Mouse (Mus musculus) 3T3-L1 (cell line): ENCODE measurements at regions not wholly inside any gene's neighbourhood (a gene's known extent, or its start where the extent isn't known, plus 50 kb on each side); places are given as distances from the start of the nearest gene placed in this dataset.
A peak's percentile ranks its signal among the peaks of the same experiment; 100 is the strongest.

Experiments used
- DNase-seq: peaks from one replicate; pipeline ENCODE4 v3.0.0-alpha.2; 2015; ENCODE audit warnings: low read depth, low spot score

DNA sequence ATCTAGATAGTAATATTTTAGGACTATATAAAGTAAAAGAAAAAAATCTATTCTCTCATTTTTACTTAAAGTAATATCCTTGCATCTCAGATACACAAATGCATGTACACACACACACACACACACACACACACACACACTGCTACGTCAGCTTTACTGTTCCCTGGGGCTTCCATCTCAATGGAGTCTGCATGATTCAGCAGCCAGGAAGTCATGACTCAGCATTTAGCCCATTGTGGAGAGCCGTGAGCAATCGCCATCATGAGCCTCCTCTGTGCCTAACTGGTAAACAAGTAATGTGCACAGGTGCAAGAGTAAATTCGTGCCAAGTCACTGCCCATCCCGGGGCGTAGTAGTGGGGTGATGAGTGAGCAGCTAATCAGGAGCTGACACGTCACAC is 120.3 kb upstream of the Rgma start:
- DNase-seq: peak; percentile 36

DNA sequence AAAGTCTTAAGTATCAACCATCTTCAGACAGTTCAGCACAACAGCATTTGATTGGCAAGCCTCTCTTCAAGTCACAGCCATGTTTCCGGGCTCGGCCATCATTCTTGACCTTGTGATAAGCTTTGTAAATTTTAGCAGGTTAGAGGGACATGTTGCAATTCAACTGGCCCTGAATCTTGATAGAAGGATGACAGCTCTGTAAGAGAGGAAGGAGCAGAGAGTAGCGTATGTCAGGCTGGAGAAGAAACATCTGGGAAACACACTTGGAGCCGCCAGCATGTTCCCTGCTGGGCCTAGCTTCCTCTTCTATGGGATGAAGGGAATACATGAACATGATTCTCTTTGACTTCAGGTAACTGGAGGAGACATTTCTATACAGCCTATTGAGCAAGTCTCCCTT is 115.2 kb upstream of the Rgma start:
- no peak for DNase-seq

DNA sequence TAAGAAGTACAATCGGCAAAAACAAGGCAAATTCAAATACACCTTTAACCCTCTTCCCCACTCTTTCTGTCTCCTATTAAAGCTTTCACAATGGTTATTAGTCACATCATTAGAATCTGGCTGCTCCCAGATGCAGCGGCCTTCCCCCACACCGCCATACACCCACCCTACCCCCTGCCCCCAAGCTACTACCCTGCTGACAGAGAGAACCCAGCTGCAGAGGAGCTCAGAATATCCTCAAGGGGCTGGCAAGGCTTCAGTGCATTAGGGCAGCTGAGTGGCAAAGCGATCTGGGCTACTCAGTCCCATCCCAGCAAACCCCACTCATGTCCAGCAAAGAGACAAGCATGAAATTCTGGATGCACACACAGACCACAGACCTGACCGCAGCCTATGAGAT is 113.6 kb upstream of the Rgma start:
- DNase-seq: no peak

DNA sequence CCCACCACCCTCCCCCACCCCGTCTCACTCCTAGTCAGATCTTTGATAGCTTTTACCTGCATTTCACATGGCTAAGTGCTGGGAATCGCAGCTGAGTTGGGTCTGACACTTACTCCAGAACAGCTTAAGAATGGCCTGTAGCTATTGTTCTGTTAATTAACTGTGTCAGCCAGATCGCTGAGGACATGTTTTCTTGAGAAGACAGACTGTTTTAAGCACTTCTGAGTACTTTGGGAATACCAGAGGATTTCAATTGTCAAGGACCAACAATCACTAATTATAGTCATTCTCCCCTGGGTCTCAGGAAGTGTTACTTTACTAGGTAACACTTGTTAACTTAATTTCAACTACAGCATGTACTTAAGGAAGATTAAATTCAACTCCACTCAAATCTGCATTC is 112.8 kb upstream of the Rgma start:
- no peak for DNase-seq

DNA sequence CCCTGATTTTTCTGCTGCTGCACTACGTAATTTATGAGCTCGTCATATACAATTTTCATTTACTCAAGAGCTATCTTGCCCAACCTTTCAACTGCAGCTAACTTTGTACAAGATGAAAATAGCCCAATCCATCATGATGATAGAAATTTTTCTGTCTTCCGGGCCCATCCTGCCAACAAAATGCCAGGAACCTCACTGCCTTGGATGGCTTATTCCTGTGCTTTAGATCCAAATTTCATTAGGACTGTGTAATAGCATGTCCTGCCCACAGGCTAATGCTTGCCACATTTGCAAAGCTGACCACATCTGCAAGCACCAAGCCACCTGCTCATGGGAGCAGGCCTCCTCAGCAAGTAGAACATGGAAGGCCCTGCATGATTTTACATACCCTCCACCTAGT is 105.7 kb upstream of the Rgma start:
- DNase-seq: peak; percentile 40

DNA sequence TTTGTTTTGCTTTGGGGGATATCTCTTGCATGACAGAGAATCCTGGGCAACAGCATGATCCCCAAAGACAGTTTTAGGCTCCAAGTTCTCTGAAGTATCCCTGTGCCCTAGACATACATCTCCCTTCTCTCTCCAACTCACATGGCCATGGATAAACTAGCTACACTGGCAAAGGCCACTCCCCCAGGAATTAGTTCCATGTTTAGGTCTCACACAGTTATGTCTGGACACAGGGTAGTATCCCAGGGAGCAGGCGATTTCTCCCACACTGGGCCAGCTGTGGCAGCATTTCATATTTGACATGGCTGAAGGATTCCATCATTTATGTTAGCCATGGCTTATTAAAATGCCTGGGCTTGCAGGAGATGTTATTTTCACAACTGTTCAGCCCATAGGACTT is 102.5 kb upstream of the Rgma start:
- no peak for DNase-seq

DNA sequence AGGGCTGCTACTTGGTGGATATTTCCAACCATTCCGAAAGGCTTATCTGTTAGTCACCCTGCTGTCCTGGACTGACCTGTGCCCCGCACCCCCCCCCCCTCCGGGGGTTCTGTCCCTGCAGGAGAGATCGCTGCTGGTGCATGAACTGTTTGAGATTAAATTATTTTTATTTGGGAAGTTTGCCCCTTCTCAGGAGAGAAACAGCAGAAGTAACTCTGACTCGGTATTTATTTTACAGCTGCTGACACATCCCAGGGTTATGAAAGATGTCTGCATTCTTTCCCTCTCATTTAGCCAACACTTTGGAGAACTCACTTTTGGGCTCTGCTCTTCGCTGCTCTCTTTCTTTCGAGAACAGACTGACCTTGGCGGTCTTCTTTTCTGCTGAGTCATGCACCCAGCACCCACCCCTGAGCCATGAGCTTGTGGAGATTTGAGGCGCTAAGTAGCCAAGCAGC is 99.5 kb upstream of the Rgma start:
- peak; percentile 73 for DNase-seq

DNA sequence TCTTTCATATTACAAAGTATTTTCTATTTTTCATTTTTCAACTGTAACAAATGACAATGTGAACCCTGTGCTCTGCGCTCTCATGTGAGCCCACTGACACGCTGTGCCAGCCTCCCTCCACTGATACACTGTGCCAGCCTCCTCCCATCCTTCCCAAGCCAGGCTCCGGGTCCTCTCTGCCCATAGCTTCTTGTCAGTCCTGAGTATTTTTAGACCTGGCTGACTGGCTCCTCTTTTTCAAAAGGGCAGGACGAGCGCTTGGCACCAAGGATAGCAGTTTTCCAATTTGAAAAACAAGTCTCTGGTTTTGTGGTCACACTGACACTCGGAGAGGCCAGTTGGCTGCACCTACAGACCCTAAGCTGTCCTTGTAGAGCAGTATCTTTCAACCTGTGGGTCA is 96.7 kb upstream of the Rgma start:
- DNase-seq: no peak

DNA sequence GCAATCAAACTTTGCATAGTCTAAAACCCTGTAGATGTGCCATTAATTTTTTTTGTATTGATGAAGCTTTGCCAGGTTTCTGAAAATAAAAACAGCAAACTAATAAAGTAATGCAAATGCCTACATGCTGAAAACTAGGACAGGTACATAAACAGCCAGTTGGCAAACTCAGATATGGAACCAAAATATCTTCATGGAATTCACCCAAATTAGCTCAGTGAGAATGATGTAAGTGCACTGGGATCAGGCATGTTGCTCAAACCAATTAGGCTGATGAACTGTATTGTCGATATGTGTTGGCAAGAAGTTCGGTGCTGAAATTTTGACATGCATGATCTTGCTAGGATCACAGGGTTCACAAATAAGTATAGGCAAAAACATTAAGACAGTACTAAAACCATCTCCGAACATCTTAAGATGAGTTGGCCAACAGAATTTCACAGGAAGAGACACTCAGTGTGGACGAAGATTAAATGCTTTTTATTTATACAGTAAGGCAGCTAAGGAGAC is 95.3 kb upstream of the Rgma start:
- no peak for DNase-seq

DNA sequence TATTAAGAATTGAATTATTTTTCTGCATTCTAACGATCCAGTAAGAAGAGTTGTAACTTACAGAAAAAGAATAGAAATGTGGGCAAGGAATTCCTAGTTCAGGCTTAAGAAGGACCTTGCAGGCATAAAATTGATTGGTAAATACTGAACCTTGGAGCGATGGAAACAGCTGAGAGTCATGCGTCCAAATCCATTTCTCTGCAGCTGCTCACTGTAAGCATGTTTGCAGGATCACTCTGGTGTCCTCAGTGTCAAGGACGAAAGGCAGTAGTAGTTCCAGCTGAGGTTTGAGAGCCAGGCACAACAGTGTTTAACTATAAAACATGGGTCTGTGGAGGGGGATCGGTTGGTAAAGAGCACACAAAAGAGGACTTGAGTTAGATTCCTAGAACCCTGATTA is 89.1 kb upstream of the Rgma start:
- no peak for DNase-seq

DNA sequence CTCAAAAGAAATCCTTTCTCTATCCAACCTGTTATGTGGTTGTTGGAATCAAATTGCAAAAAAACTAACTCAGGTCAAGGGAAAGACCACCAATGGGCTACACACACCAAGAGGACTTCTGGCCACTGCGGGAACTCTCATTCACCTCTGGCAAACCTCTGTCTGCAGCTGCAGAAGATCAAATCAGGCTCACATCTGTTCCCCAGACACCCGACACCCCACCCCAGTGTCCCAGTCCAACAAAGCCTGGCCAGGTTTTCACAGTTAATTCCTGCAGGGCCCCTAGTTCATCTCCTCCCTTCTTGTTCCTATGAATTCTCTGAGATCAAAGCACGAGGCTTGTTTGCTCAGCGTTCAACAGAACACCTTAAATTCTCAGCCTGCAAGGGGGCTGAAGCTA is 82.0 kb upstream of the Rgma start:
- DNase-seq: no peak

DNA sequence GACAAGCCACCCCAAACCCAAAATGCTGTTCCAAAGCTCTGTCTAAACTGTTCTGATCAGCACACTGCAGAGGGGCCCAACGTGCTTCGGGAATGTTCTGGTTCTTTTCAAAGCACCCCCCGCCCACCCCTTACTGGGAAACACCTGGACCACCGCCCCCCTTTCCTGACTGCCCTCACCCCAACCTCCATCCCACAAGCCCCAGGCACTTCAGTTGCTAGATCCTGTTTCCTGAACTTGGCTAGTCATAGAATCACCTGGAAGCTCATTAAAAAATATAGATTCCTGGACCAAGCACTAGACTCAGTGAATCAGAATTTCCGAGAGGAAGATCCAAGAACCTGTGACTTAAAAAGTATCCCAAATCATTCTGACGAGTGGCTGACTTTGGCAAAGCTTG is 80.9 kb upstream of the Rgma start:
- DNase-seq: no peak

DNA sequence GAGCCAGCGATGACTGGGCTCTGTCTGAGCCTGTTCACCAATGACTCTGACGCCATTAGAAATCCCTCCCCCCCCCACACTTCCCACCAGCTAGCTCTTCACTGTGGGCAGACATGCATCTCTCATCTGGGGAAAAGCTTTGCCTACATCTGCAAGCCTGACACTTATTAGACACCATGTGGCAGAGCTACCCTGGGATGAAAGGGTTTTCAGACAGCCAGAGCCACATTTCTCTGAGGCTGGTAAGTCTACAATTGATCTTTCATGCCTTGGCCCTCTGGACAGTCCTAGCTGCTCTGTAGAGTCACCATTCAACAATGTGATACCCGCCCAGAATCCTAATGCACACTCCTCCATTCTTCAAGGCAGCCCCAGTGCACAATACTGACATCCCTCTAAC is 72.8 kb upstream of the Rgma start:
- peak; percentile 7 for DNase-seq

DNA sequence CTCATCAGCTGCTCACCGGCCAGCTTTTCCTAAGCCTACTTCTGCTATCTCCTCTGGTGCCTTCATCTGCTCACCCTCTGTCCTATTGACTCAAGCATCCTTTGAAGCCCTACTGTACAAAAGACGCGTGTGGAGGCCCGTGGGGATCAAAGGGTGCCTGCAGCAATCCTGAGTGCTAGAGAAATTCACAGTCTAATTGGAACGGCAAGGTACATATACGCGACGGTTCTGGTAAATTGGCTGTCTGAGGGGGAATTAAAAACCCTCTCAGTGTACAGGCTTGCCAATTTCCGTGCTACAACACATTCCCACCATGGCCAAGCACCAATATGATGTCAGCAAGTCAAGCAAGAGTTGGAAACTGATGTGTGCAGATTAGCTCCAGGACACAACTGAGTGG is 71.5 kb upstream of the Rgma start:
- DNase-seq: no peak

DNA sequence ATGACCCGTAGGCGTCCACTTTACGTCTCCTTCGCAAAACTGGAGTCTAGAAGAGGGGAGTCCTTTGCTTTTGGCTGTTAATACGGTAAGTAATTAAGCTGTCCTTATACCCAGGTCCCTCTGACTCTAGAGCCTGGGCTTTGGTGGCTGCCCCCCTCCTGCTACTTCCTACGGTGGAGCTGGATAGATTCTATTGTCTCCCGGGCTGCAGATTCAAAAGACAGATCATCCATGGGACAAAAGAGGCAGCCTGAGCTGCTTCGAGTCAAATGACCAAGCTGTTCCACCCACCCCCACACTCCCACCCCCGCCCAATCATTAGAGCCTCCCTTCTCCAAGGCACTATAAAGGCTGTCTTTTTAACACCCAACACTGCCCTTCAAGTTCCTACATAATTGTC is 70.5 kb upstream of the Rgma start:
- DNase-seq: no peak

DNA sequence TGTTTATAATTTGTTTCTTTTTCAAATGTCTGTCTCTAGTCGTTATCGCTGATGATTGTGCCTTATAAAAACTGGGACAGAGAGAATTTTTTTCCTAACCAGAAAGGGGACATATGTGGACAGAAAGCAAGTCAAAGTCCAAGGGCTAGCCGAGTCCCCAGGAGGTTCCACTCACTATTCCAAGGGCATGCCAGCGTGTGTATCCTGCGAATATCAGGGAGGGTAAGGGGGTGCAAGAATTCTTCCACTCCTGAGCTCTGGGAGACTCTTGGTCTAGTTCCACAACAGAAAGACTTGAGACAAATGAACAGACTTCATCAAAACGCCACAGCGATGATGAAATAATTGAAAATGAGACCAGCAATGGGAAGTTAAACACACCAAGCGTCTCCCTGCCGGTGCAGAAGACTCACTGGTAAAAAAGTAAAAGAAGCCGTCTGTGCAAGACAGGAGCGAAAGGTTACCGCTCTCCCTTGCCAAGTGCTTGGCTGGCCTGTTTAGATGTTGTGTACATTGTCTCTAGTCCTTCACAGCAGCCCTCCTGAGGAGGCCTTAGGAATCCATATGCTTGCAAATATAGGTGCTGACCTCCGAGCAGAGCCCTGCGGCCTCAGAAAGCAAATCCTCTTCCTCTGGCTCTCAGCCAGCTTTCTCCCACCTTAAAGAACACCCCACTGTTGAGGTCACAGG is 69.9 kb upstream of the Rgma start:
- DNase-seq: no peak

DNA sequence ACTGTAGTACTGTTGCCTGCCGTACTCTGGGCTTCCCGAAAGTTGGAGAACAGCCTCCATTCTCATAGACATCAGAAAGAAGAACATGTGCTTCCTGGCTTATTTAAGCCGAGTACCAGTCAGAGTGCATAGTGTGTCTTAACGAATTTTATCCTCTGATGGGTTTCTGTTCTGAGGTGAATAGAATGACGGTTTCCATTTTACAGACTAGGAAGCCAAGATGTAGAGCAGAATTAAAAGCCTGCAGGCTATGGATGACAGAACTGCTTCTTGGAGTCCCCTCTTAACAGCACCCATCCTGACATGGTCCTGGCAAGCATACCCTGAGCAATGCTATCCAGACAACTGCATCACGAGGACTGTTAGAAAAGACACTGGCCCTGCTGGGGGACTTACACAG is 69.0 kb upstream of the Rgma start:
- no peak for DNase-seq

DNA sequence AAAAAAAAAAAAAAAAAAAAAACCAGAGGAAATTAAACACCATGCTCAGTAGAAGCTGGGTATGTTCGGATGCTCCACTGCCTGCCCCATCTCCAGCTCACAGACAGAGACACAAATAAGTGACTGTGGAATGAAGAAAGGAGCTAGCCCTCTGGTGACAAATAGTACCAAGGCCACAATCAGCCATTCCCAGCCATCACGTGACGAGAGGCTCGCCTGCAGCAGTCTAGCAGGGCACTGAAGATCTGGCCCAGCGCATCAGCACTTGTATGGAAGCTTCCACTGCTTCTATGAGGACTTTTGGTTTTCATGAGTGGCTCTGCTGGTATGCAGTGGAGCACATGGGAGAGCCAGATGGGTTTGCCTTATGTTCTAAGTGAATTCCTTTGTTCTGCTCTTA is 68.6 kb upstream of the Rgma start:
- no peak for DNase-seq

DNA sequence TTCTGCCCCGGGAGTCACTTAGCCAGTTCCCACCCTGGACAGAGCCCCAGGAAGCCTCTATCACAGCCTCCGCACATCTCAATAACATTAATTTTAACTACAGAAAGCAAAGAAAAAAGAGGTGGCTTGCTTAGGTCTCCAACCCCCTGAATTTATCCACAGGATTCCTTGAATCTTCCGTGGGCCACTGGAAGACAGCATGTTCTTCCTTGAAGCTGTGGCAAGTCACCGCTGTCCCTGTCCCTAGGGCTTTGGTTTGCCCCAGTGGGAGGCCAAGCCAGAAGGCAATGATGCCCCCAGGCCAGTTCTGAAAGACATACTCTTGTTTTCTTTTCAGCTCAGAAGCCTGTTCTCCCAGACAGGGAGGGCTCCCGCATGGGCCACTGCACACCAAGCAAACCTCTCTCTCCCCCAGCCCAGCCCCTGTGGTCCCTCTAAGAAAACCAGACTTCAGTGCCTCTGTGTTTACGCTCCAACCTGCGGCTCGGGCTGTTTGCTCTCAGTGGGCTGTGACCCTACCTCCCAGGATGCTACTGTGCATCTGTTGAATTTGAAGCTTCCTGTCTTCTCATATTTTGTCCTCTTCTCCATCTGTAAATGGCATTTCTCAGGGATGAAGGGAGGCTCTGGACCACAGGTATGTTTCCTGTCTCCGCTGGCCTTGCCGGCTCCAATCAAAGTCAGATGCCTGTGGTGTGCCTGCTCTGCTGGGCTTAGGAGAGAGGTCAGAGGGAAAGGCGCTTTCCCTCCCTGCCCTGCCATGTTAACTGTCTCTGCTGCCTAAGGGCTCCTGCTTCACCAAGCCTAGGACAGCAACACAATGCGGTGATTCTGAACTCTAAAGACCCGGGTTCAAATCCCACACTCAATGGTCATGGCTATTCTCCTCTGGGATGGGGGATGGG is 67.5 kb upstream of the Rgma start:
- DNase-seq: no peak

DNA sequence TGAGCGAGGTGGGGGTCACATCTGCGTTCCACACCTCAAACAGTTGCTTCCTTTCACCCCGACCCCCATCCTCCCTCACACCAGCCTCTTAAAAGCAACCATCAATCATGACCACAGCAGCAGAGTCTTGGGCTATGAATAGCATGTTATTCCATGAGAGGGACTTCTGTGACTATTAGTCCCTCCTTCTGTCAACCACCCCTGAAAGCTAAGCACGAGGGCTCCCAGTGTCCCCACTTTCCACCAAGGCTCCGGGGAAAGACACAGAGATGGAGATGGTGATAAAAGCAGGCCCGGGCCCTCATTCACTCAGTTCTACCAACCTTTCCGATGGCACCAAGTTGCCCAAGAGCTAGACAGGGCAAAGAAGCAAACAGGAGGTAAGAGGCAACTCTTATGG is 66.3 kb upstream of the Rgma start:
- DNase-seq: no peak

DNA sequence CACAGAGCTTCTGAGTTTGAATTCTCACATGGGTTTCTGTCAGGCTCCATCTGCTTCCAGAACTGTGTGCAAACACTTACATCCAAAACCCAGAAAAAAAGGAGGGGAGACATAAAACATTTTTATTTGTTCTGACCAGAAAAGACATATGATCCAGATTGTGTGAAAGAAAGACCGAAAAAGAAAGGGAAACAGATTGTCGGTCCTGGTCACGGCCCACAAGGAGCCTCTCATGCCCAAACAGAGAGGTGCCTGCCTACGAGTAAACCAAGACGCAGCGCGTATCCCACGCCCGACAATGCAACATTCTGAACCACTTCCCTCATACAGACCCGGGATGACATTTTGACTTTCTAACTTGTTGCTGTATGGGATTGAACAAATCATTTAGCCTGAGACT is 65.3 kb upstream of the Rgma start:
- DNase-seq: no peak

DNA sequence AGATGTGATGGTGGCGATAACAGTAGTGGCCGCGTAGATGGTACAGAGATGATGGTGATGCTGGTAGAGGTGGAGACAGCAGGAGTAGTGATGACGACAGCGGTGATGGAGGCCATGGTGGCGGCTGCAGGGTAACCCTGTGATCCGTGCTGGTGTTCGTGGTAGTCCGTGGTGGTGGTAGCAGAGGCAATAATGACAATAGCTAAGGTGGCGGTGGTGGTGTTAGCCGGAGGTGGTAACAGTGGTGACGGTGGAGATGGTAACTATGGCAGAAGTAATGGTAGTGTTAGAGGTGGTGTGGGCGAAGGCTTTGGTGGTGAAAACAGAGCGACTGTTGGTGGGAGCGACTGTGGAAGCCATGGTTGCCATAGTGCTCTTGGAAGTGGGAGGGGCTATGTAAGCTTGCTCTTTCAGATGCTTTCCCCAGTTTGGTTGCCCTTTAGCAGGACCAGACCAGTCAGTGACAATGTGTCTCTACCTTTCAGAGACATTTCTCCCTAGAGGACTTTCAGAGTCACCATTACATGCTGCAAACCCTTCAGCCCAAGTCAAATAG is 64.7 kb upstream of the Rgma start:
- DNase-seq: no peak

DNA sequence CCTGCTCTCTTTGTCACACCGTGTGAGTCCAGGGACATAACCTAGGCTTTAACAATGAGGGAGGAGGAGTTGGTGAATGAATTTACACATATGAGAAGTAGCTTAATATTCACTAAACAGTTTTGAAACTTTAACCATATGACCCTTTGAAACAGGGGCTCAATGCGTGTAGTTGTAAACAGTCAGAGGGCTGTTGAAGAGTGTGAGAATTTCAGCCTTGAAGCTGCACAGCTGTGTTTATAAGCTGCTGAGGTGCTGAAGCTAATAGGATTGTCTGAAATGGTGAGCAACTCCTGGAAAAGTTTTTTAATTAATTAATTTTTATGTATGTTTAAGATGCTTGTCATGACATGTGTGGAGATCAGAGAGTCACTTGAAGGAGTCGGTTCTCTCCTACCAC is 59.8 kb upstream of the Rgma start:
- DNase-seq: no peak
